Comparison of ENCODE assay signal across 8 mouse cellular contexts in the genomic region with DNA sequence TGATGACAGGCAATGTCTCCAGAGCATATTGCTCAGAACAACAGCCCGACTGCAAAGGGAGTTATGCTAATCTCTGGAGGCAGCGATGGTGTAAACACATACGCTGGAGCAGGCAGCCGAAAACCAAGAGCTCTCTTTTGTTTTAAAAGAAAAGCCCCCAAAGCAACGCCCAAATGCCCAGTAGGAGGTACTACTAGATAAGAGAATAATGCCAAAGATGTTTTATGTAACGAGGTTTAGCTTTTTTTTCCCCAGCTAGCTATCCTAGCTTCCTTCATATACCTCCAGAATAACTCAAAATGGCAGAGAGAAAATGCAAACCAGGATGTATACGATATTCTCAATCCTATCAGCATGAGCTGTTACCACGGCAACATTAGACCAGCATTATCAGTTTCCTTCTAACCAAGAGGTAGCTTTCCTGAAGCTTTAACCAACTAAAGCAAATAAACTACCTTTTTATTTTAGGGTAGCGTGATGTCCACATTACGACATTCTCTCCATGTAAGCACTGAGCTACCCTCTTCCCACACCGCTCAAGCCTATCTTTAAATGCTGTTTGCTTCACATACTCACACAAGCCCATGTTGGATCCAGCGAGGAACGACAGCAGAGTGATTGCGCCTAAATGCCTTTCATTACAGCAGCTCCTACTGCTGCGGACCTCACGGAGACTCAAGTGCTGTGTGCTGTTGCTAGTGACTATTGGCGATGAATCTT. TPM values are rescaled to one million over a fixed set of nuclear protein-coding genes. Genes with fewer than 3 reads are reported as not detected.
A peak's percentile ranks its signal among the peaks of the same experiment; 100 is the strongest.
DNase-seq lines count a peak whose midpoint lies in the region; ATAC-seq and TF ChIP-seq lines count a peak whose summit lies in the region.

No protein-coding gene starts in this region.

- no peak for DNase-seq in lung, postnatal 36 days
- peak; percentile 43 to 58 for DNase-seq in layer of hippocampus, adult 2 months (ENCODE audit: low spot score in 2 of 2)
- no peak for DNase-seq in midbrain, embryonic 10.5 days (ENCODE audit: low spot score)
- DNase-seq in gastrocnemius, postnatal 36 days: no peak

- 20% methylated on average over 17 of the region's 17 CpGs for WGBS in lung, embryonic 16.5 days
- 7% methylated on average over 17 of the region's 17 CpGs for WGBS in forebrain, embryonic 12.5 days
- 15% methylated on average over 17 of the region's 17 CpGs for WGBS in midbrain, embryonic 10.5 days

- no peaks in the 10 kb centered on the region for H3K27me3 ChIP-seq in lung, embryonic 16.5 days (ENCODE audit: control insufficient read depth, insufficient read depth, low read depth, low read length)
- H3K27me3 ChIP-seq in forebrain, embryonic 12.5 days: no peaks in the 10 kb centered on the region
- no peaks in the 10 kb centered on the region for H3K27me3 ChIP-seq in midbrain, embryonic 10.5 days (ENCODE audit: low read depth, poor library complexity, severe bottlenecking)

- ATAC-seq in lung, embryonic 16.5 days (ENCODE audit: low read depth): no peak
- peak; percentile 76 for ATAC-seq in forebrain, embryonic 12.5 days (ENCODE audit: low FRiP score)
- ATAC-seq in erythroid progenitor cell, adult 5-6 weeks (replicated peaks; ENCODE audit: low FRiP score, poor library complexity, severe bottlenecking): no peak
- no peak for ATAC-seq in inflammation-experienced regulatory T-cells, adult 6 months

- intact Hi-C loops in gastrocnemius, postnatal 36 days (cut with DNase I): no loop called here

- H3K4me2 ChIP-seq in lung, embryonic 16.5 days (ENCODE audit: low read depth, low read length): peak overlapping the region; percentile 24
- peak overlapping the region; percentile 53 for H3K4me2 ChIP-seq in forebrain, embryonic 12.5 days

- H3K4me3 ChIP-seq in lung, embryonic 16.5 days (ENCODE audit: low read length): peak overlapping the region; percentile 21
- H3K4me3 ChIP-seq in forebrain, embryonic 12.5 days (replicated peaks): peak overlapping the region; percentile 33
- peak overlapping the region; percentile 61 for H3K4me3 ChIP-seq in layer of hippocampus, adult 2 months
- H3K4me3 ChIP-seq in midbrain, embryonic 10.5 days: peak overlapping the region; percentile 45

- no peaks in the 10 kb centered on the region for H3K9me3 ChIP-seq in lung, embryonic 16.5 days (ENCODE audit: control insufficient read depth, low read length)
- H3K9me3 ChIP-seq in forebrain, embryonic 12.5 days: no peaks in the 10 kb centered on the region
- H3K9me3 ChIP-seq in midbrain, embryonic 10.5 days (replicated peaks): no peaks in the 10 kb centered on the region

- no peaks in the 10 kb centered on the region for H3K36me3 ChIP-seq in lung, embryonic 16.5 days (ENCODE audit: control insufficient read depth, insufficient read depth, low read length)
- H3K36me3 ChIP-seq in forebrain, embryonic 12.5 days (replicated peaks): no peaks in the 10 kb centered on the region
- peaks cover 5% of the 10 kb centered on the region for H3K36me3 ChIP-seq in midbrain, embryonic 10.5 days

- no peak overlapping the region for H3K27ac ChIP-seq in lung, embryonic 16.5 days (ENCODE audit: low read length)
- peak overlapping the region; percentile 81 for H3K27ac ChIP-seq in forebrain, embryonic 12.5 days
- peak overlapping the region; percentile 94 for H3K27ac ChIP-seq in layer of hippocampus, adult 2 months
- H3K27ac ChIP-seq in midbrain, embryonic 10.5 days (replicated peaks): peak overlapping the region; percentile 52; the same call in 1 of the 2 replicates

- H3K4me1 ChIP-seq in lung, embryonic 16.5 days (replicated peaks; ENCODE audit: control insufficient read depth, insufficient read depth, low read length): peaks cover 9% of the 10 kb centered on the region; the same call in 1 of the 2 replicates
- H3K4me1 ChIP-seq in forebrain, embryonic 12.5 days: peaks cover 21% of the 10 kb centered on the region
- H3K4me1 ChIP-seq in midbrain, embryonic 10.5 days: peaks cover 24% of the 10 kb centered on the region

- H3K9ac ChIP-seq in lung, embryonic 16.5 days (ENCODE audit: low read length): no peak overlapping the region
- H3K9ac ChIP-seq in forebrain, embryonic 12.5 days: peak overlapping the region; percentile 47; the same call in 1 of the 2 replicates

- peak; percentile 45 for TF ChIP-seq CTCF in layer of hippocampus, adult 2 months (conservative IDR thresholded peaks at IDR 0.05)

RNA-seq across cellular contexts. Expression of gene Prkacb, which starts 42.7 kb away (rescaled TPM):
- polyA plus RNA-seq in lung, embryonic 16.5 days (2015; fragmentation: Nextera tagmentation; extraction: Ambion mirVana): 56.4 and 61.9 TPM in 2 replicates
- polyA plus RNA-seq in forebrain, embryonic 12.5 days (2016; fragmentation: Nextera tagmentation; extraction: Ambion mirVana): 92.2 and 103 TPM in 2 replicates
- 100 to 1,000 TPM; 244 to 252 TPM for total RNA-seq in layer of hippocampus, adult 2 months (2021)
- 56.0 and 64.4 TPM in 2 replicates for polyA plus RNA-seq in midbrain, embryonic 10.5 days (2016; fragmentation: Nextera tagmentation; extraction: Ambion mirVana)
- 12.6 and 15.9 TPM in 2 replicates for total RNA-seq in erythroid progenitor cell, adult 5-6 weeks (2015; ENCODE audit: low replicate concordance)
- total RNA-seq in erythroid progenitor cell, adult 5-6 weeks (2017; ENCODE audit: low replicate concordance): 13.5 and 18.2 TPM in 2 replicates
- polyA plus RNA-seq in inflammation-experienced regulatory T-cells, adult 6 months (2017; shearing (Covaris generic)): 100 to 1,000 TPM; 115 to 151 (median 125) TPM
- total RNA-seq in gastrocnemius, postnatal 36 days (2021): 10 to 100 TPM; 35.5 to 39.4 TPM

Comparison
In these comparisons a context has a peak if more than half of its experiments do, and no peak if none do; other contexts are left out.
1. DNase-seq: peak in layer of hippocampus, adult 2 months (2 of 2); none in lung, postnatal 36 days (single experiment), midbrain, embryonic 10.5 days (single experiment) and gastrocnemius, postnatal 36 days (0 of 2).
2. Peak in every context shown above with its lines, with median percentiles within 50 percentile points of each other: H3K4me3 ChIP-seq.